Mouse (Mus musculus) embryo, embryonic 11.5 days (tissue): Measurements from ENCODE around the gene Apobec3.
"Not testable (repeated sequence)": the region's sequence is repeated elsewhere in the genome, so short reads cannot be mapped to it uniquely, and the experiment has no call there.

Experiments used
- DNase-seq: peaks from one replicate; pipeline ENCODE4 v3.0.0-alpha.2; 2012; ENCODE audit warnings: low read depth, low spot score

The Apobec3 gene

GRCm38 (mm10) chr15:79895221-79896079 is 4.0 kb downstream of the Apobec3 start:
- DNase-seq: not testable (repeated sequence)

GRCm38 (mm10) chr15:79896080-79896725 is 4.7 kb downstream of the Apobec3 start:
- no peak for DNase-seq

GRCm38 (mm10) chr15:79898988-79899387 is 7.5 kb downstream of the Apobec3 start:
- no peak for DNase-seq

- DNase-seq: no peak
These were observed 8.5 kb downstream of the Apobec3 start for GRCm38 (mm10) chr15:79899828-79900510.

GRCm38 (mm10) chr15:79900751-79901150 is 9.3 kb downstream of the Apobec3 start:
- no peak for DNase-seq

- DNase-seq: no peak
These were observed 9.9 kb downstream of the Apobec3 start for GRCm38 (mm10) chr15:79901399-79901798.

GRCm38 (mm10) chr15:79903081-79903480 is 11.6 kb downstream of the Apobec3 start:
- DNase-seq: not testable (repeated sequence)

GRCm38 (mm10) chr15:79903963-79904362 is 12.5 kb downstream of the Apobec3 start:
- DNase-seq: no peak

- DNase-seq: not testable (repeated sequence)
These were observed 13.2 kb downstream of the Apobec3 start for GRCm38 (mm10) chr15:79904678-79905077.

GRCm38 (mm10) chr15:79905211-79905610 is 13.8 kb downstream of the Apobec3 start:
- DNase-seq: no peak

- no peak for DNase-seq
These were observed 15.4 kb downstream of the Apobec3 start for GRCm38 (mm10) chr15:79906855-79907254.

GRCm38 (mm10) chr15:79909006-79909405 is 17.5 kb downstream of the Apobec3 start:
- not testable (repeated sequence) for DNase-seq

- DNase-seq: not testable (repeated sequence)
These were observed 19.4 kb downstream of the Apobec3 start for GRCm38 (mm10) chr15:79910812-79911211.

GRCm38 (mm10) chr15:79911339-79911738 is 19.9 kb downstream of the Apobec3 start:
- no peak for DNase-seq

- no peak for DNase-seq
These were observed 22.4 kb downstream of the Apobec3 start for GRCm38 (mm10) chr15:79913761-79914346.

GRCm38 (mm10) chr15:79914357-79914756 is 22.9 kb downstream of the Apobec3 start:
- no peak for DNase-seq

GRCm38 (mm10) chr15:79916150-79916549 is 24.7 kb downstream of the Apobec3 start:
- no peak for DNase-seq

- DNase-seq: no peak
These were observed 25.8 kb downstream of the Apobec3 start for GRCm38 (mm10) chr15:79917111-79917720.

- DNase-seq: no peak
These were observed 27.0 kb downstream of the Apobec3 start for GRCm38 (mm10) chr15:79918485-79918884.

- no peak for DNase-seq
These were observed 28.3 kb downstream of the Apobec3 start for GRCm38 (mm10) chr15:79919787-79920186.

- no peak for DNase-seq
These were observed 35.5 kb downstream of the Apobec3 start for GRCm38 (mm10) chr15:79926856-79927416.
